Mouse (Mus musculus) brain, embryonic 14.5 days (tissue): ENCODE results near the gene Fam69a.

Experiments
- CTCF ChIP-seq: fragments of 200-500 bp; IDR thresholded peaks from 2 replicates; pipeline ENCODE4 v1.5.1; 2012; ENCODE audit warnings: inconsistent platforms, mild to moderate bottlenecking, moderate library complexity, borderline replicate concordance; ENCODE audit not compliant: insufficient read depth, insufficient read length; ENCODE audit errors: extremely low read depth
- POLR2A ChIP-seq: fragments of 200-500 bp; IDR thresholded peaks from 2 replicates; pipeline ENCODE4 v1.6.1; 2012; ENCODE audit warnings: mild to moderate bottlenecking, inconsistent platforms, borderline replicate concordance; ENCODE audit not compliant: poor library complexity, insufficient read depth, insufficient read length, severe bottlenecking; ENCODE audit errors: extremely low read depth

DNA sequence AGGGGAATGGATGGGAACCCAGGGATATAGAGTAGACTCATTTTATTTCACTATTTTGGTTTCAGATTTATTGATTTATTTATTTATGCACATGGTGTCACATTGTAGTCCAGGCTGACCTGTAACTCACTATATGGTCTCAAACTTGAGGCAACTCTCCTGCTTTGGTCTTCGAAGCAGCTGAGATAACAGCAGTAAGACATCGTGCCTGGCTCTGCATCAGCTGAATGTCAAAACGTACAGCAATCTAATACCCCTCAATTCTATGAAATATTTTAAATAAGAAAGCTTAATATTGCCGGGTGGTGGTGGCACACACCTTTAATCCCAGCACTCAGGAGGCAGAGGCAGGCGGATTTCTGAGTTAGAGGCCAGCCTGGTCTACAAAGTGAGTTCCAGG lies 75.9 kb downstream of the Fam69a start:
- TF ChIP-seq POLR2A (no peak), CTCF (no peak)
